Mouse (Mus musculus) MEL (cell line): ENCODE results near the gene Bpifb1. TPM values are rescaled to one million over a fixed set of nuclear protein-coding genes. Genes with fewer than 3 reads are reported as not detected.

Experiments used
- DNase-seq: peaks from one replicate; pipeline ENCODE4 v3.0.0; 2011; ENCODE audit warnings: low read depth, low spot score
- H3K27ac ChIP-seq: 2 replicates; pipeline ENCODE4 v1.5.1; 2012; ENCODE audit warnings: low read depth, mild to moderate bottlenecking, control low read depth, low read length, moderate library complexity; ENCODE audit not compliant: control insufficient read depth
- H3K27me3 ChIP-seq, 2 experiments: fragments of 150-350 bp in 1 of 2; sonication (generic) in 1 of 2; 2 replicates each; pipeline ENCODE4 v1.6.1; 2012; ENCODE audit warnings: low read length in 2 of 2, mild to moderate bottlenecking in 2 of 2, improper control_type of control experiment in 1 of 2, moderate library complexity in 1 of 2; ENCODE audit not compliant: insufficient read depth in 2 of 2, control insufficient read depth in 1 of 2
- H3K36me3 ChIP-seq, 2 experiments: 2 replicates each; pipeline ENCODE4 v1.6.1; 2012 to 2014; ENCODE audit warnings: low read length in 2 of 2, improper control_type of control experiment in 1 of 2, inconsistent platforms in 1 of 2, mild to moderate bottlenecking in 1 of 2; ENCODE audit not compliant: insufficient read depth in 2 of 2, control insufficient read depth in 1 of 2
- H3K4me1 ChIP-seq, 2 experiments: fragments of 150-350 bp in 1 of 2; sonication (generic) in 1 of 2; 2 replicates each; pipeline ENCODE4 v1.6.1; 2012; ENCODE audit warnings: low read length in 2 of 2, improper control_type of control experiment in 1 of 2, mild to moderate bottlenecking in 1 of 2; ENCODE audit not compliant: insufficient read depth in 2 of 2, control insufficient read depth in 1 of 2
- H3K4me3 ChIP-seq, 2 experiments: fragments of 150-350 bp in 1 of 2; sonication (generic) in 1 of 2; 2 replicates each; pipeline ENCODE4 v1.5.1; 2012; ENCODE audit warnings: low read depth in 2 of 2, low read length in 2 of 2, mild to moderate bottlenecking in 2 of 2, moderate library complexity in 2 of 2, control low read depth in 1 of 2, improper control_type of control experiment in 1 of 2; ENCODE audit not compliant: control insufficient read depth in 1 of 2, insufficient read depth in 1 of 2
- H3K79me2 ChIP-seq: 2 replicates; pipeline ENCODE4 v1.6.1; 2012; ENCODE audit warnings: mild to moderate bottlenecking, low read length, moderate library complexity; ENCODE audit not compliant: control insufficient read depth, poor library complexity, insufficient read depth
- H3K9ac ChIP-seq: 2 replicates; pipeline ENCODE4 v1.6.1; 2012; ENCODE audit warnings: low read depth, mild to moderate bottlenecking, control low read depth, low read length, moderate library complexity; ENCODE audit not compliant: control insufficient read depth, poor library complexity, severe bottlenecking
- H3K9me3 ChIP-seq: fragments of 150-350 bp; sonication (generic); replicated peaks from 2 replicates; pipeline ENCODE4 v1.6.1; 2012; ENCODE audit warnings: mild to moderate bottlenecking, low read length, improper control_type of control experiment, moderate library complexity; ENCODE audit not compliant: insufficient read depth
- CTCF ChIP-seq, 3 experiments: IDR thresholded peaks in 2 of 3; conservative IDR thresholded peaks in 1 of 3; 2 replicates each; pipeline ENCODE4 v1.5.1; 2011 to 2012; ENCODE audit warnings: low read length in 3 of 3, low read depth in 2 of 3, mild to moderate bottlenecking in 2 of 3, improper control_type of control experiment in 1 of 3, inconsistent platforms in 1 of 3, mixed read lengths in 1 of 3, moderate library complexity in 1 of 3; ENCODE audit not compliant: control insufficient read depth in 1 of 3, insufficient read depth in 1 of 3, poor library complexity in 1 of 3, severe bottlenecking in 1 of 3
- E2F4 ChIP-seq: IDR thresholded peaks from 2 replicates; pipeline ENCODE4 v1.6.1; 2011; ENCODE audit warnings: low read depth, low read length, improper control_type of control experiment, borderline replicate concordance
- GABPA ChIP-seq: IDR thresholded peaks from 2 replicates; pipeline ENCODE4 v1.6.1; 2012; ENCODE audit warnings: low read depth, mild to moderate bottlenecking, inconsistent platforms, low read length, improper control_type of control experiment, moderate library complexity
- GATA1 ChIP-seq: IDR thresholded peaks from 2 replicates; pipeline ENCODE4 v1.6.1; 2011; ENCODE audit warnings: low read depth, low read length, improper control_type of control experiment
- HCFC1 ChIP-seq: IDR thresholded peaks from 2 replicates; pipeline ENCODE4 v1.6.1; 2012; ENCODE audit warnings: low read depth, mild to moderate bottlenecking, inconsistent platforms, low read length, improper control_type of control experiment, moderate library complexity
- JUND ChIP-seq: IDR thresholded peaks from 2 replicates; pipeline ENCODE4 v1.6.1; 2011; ENCODE audit warnings: low read depth, mild to moderate bottlenecking, improper control_type of control experiment, low read length
- MAFK ChIP-seq: IDR thresholded peaks from 2 replicates; pipeline ENCODE4 v1.6.1; 2011; ENCODE audit warnings: low read depth, mild to moderate bottlenecking, low read length, improper control_type of control experiment, borderline replicate concordance
- MAZ ChIP-seq: IDR thresholded peaks from 2 replicates; pipeline ENCODE4 v1.6.1; 2012; ENCODE audit warnings: low read depth, mild to moderate bottlenecking, inconsistent platforms, low read length, improper control_type of control experiment
- MEF2A ChIP-seq: IDR thresholded peaks from 2 replicates; pipeline ENCODE4 v1.6.1; 2014; ENCODE audit warnings: low read depth, mild to moderate bottlenecking, inconsistent platforms, low read length, improper control_type of control experiment; ENCODE audit not compliant: poor library complexity, insufficient replicate concordance, severe bottlenecking; ENCODE audit errors: extremely low read depth
- MYC ChIP-seq: IDR thresholded peaks from 2 replicates; pipeline ENCODE4 v1.6.1; 2011; ENCODE audit warnings: low read depth, mild to moderate bottlenecking, low read length, improper control_type of control experiment, moderate library complexity
- NELFE ChIP-seq: IDR thresholded peaks from 2 replicates; pipeline ENCODE4 v1.6.1; 2011; ENCODE audit warnings: low read depth, low read length, improper control_type of control experiment
- NRF1 ChIP-seq: IDR thresholded peaks from 2 replicates; pipeline ENCODE4 v1.6.1; 2014; ENCODE audit warnings: low read depth, mild to moderate bottlenecking, inconsistent platforms, low read length, improper control_type of control experiment, moderate library complexity; ENCODE audit not compliant: poor library complexity, insufficient read depth, severe bottlenecking
- POLR2AphosphoS2 ChIP-seq: IDR thresholded peaks from 2 replicates; pipeline ENCODE4 v1.6.1; 2011; ENCODE audit warnings: low read length, improper control_type of control experiment
- POLR2AphosphoS5 ChIP-seq: IDR thresholded peaks from 2 replicates; pipeline ENCODE4 v1.6.1; 2012; ENCODE audit warnings: low read depth, borderline replicate concordance, mild to moderate bottlenecking, inconsistent platforms, low read length, moderate library complexity, mixed read lengths
- RAD21 ChIP-seq: IDR thresholded peaks from 2 replicates; pipeline ENCODE4 v1.6.1; 2011; ENCODE audit warnings: mild to moderate bottlenecking, low read depth, low read length, improper control_type of control experiment
- SIN3A ChIP-seq: IDR thresholded peaks from 2 replicates; pipeline ENCODE4 v1.6.1; 2012; ENCODE audit warnings: low read length, improper control_type of control experiment, inconsistent platforms
- SMC3 ChIP-seq: IDR thresholded peaks from 2 replicates; pipeline ENCODE4 v1.6.1; 2011; ENCODE audit warnings: low read depth, low read length, improper control_type of control experiment
- TBP ChIP-seq: IDR thresholded peaks from 2 replicates; pipeline ENCODE4 v1.8.0; 2011; ENCODE audit warnings: low read depth, low read length, improper control_type of control experiment
- USF2 ChIP-seq, 2 experiments: IDR thresholded peaks; 2 replicates each; pipeline ENCODE4 v1.6.1; 2011 to 2012; ENCODE audit warnings: improper control_type of control experiment in 2 of 2, low read length in 2 of 2, borderline replicate concordance in 1 of 2, inconsistent platforms in 1 of 2, low read depth in 1 of 2, mild to moderate bottlenecking in 1 of 2; ENCODE audit not compliant: insufficient read depth in 1 of 2
- ZC3H11A ChIP-seq: IDR thresholded peaks from 2 replicates; pipeline ENCODE4 v1.6.1; 2012; ENCODE audit warnings: low read depth, mild to moderate bottlenecking, inconsistent platforms, low read length, improper control_type of control experiment
- ZKSCAN1 ChIP-seq: IDR thresholded peaks from 2 replicates; pipeline ENCODE4 v1.6.1; 2012; ENCODE audit warnings: low read depth, mild to moderate bottlenecking, inconsistent platforms, low read length, improper control_type of control experiment, moderate library complexity
- ZMIZ1 ChIP-seq: IDR thresholded peaks from 2 replicates; pipeline ENCODE4 v1.6.1; 2012; ENCODE audit warnings: low read depth, mild to moderate bottlenecking, inconsistent platforms, low read length, improper control_type of control experiment, moderate library complexity
- ZNF384 ChIP-seq: IDR thresholded peaks from 2 replicates; pipeline ENCODE4 v1.6.1; 2012; ENCODE audit warnings: low read depth, mild to moderate bottlenecking, inconsistent platforms, low read length, improper control_type of control experiment
- polyA plus RNA-seq, 2 experiments: library from polyadenylated mRNA; stranded (reverse) in 1 of 2; unstranded in 1 of 2; fragments of >175 nt in 1 of 2; fragments of >200 nt in 1 of 2; gene quantifications; 2 replicates each; pipeline versions ENCODE4 v1.2.1 to v1.2.4; 2012; ENCODE audit warnings: low replicate concordance in 2 of 2, low read depth in 1 of 2; ENCODE audit not compliant: insufficient read length in 2 of 2, insufficient read depth in 1 of 2, missing spikeins in 1 of 2
- total RNA-seq: library from RNA; depleted of rRNA; stranded (reverse); fragments of 300-350 nt; gene quantifications from 2 replicates; pipeline ENCODE4 v1.2.3, GENCODE M21; 2012

The Bpifb1 gene
- total and polyA plus RNA-seq, 3 experiments: not detected

DNA sequence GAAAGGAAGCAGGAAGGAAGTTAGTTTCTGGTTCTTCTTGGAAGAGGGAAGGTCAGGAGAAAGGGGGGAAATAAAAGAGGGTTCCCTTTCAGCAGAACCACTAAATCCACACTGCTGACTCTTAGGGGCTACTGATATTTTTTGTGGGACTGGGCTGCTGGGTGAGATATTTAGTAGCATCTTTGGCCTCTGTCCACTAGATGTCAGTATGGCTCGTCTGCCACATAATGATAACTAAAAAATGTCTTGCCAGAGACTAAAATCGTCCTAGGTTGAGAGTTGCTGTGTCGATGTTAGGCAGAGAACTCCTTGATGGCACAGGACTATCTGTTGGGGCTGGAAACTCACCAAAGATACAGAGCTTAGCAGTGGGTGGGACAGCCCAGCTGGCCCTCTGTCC is 18.5 kb downstream of the Bpifb1 start:
- Histone ChIP-seq H3K79me2 (no peaks in the 10 kb centered on the region), H3K4me3 (no peak overlapping the region), H3K9me3 (no peaks in the 10 kb centered on the region), H3K36me3 (no peaks in the 10 kb centered on the region), H3K4me1 (no peaks in the 10 kb centered on the region), H3K9ac (no peak overlapping the region), H3K27me3 (no peaks in the 10 kb centered on the region), H3K27ac (no peak overlapping the region)
- DNase-seq: peak; percentile 39
- TF ChIP-seq GABPA: no peak
- no peak for TF ChIP-seq MAFK
- TF ChIP-seq ZC3H11A: no peak
- TF ChIP-seq POLR2AphosphoS5: no peak
- TF ChIP-seq MAZ: no peak
- peak; percentile 46 for TF ChIP-seq RAD21
- TF ChIP-seq ZNF384: no peak
- TF ChIP-seq MYC: no peak
- TF ChIP-seq SIN3A: no peak
- no peak for TF ChIP-seq GATA1
- TF ChIP-seq POLR2AphosphoS2: no peak
- no peak for TF ChIP-seq JUND
- TF ChIP-seq E2F4: no peak
- peak; percentile 23 to 56 (median 40); a peak in 4 of 6 replicates for TF ChIP-seq CTCF (IDR thresholded peaks at IDR 0.05 in 2 of 3, conservative IDR thresholded peaks at IDR 0.05 in 1 of 3; ENCODE audit: control insufficient read depth in 1 of 3, insufficient read depth in 1 of 3, low read depth in 2 of 3, low read length in 3 of 3, poor library complexity in 1 of 3, severe bottlenecking in 1 of 3)
- TF ChIP-seq SMC3: peak; percentile 32; the same call in 1 of the 2 replicates

DNA sequence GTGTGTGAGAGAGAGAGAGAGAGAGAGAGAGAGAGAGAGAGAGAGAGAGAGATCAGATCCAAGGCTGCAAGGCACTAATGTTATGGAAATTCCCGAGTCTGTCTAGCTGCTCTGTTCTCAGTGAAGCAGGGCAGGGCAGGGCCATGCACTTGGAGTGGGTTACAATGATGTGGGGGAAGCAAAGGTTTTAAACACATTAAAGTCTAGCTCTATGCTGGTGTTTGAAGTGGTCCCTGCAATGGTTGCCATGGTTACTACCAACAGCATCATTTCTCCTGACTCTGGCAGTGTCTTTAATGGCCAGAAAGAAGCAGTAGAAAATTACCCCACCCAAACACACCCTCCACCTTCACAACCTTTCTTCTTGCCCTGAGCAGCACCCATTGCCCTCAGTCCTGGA is 20.5 kb downstream of the Bpifb1 start:
- Histone ChIP-seq H3K4me3 (no peak overlapping the region), H3K27ac (no peak overlapping the region), H3K27me3 (no peaks in the 10 kb centered on the region), H3K36me3 (no peaks in the 10 kb centered on the region), H3K9me3 (no peaks in the 10 kb centered on the region), H3K4me1 (no peaks in the 10 kb centered on the region), H3K79me2 (no peaks in the 10 kb centered on the region), H3K9ac (no peak overlapping the region)
- no peak for TF ChIP-seq HCFC1
- no peak for TF ChIP-seq USF2 (IDR thresholded peaks at IDR 0.05; ENCODE audit: borderline replicate concordance in 1 of 2, insufficient read depth in 1 of 2, low read depth in 1 of 2, low read length in 2 of 2)
- no peak for TF ChIP-seq SMC3
- no peak for TF ChIP-seq SIN3A
- no peak for TF ChIP-seq CTCF (IDR thresholded peaks at IDR 0.05 in 2 of 3, conservative IDR thresholded peaks at IDR 0.05 in 1 of 3; ENCODE audit: control insufficient read depth in 1 of 3, insufficient read depth in 1 of 3, low read depth in 2 of 3, low read length in 3 of 3, poor library complexity in 1 of 3, severe bottlenecking in 1 of 3)
- no peak for TF ChIP-seq JUND
- TF ChIP-seq NELFE: no peak
- no peak for TF ChIP-seq NRF1
- TF ChIP-seq TBP: no peak
- no peak for TF ChIP-seq POLR2AphosphoS5
- TF ChIP-seq ZMIZ1: no peak
- no peak for TF ChIP-seq ZKSCAN1
- TF ChIP-seq MEF2A: no peak
- no peak for DNase-seq
